Mouse (Mus musculus): Measurements from ENCODE around the gene Myadm. TPM values are rescaled to one million over a fixed set of nuclear protein-coding genes. Genes with fewer than 3 reads are reported as not detected.
A peak's percentile ranks its signal among the peaks of the same experiment; 100 is the strongest.

Myadm gene
- polyA plus RNA-seq, 1 experiment from 2014 or later: 221 TPM

- peak overlapping the region; percentile 62 for H3K9ac ChIP-seq (ENCODE audit: low read depth, low read length)
- H3K9me3 ChIP-seq (replicated peaks; ENCODE audit: control insufficient read depth, low read length): no peaks in the 10 kb centered on the region
- no peak for ATAC-seq (replicated peaks; ENCODE audit: insufficient number of reproducible peaks, low FRiP score, low TSS enrichment)
- peak overlapping the region; percentile 45 for H3K4me3 ChIP-seq (ENCODE audit: low read depth, low read length)
- WGBS (ENCODE audit: insufficient replicate concordance): 2% methylated on average over 16 of the region's 16 CpGs
- H3K4me1 ChIP-seq (ENCODE audit: control insufficient read depth, insufficient read depth, low read length): peaks cover 16% of the 10 kb centered on the region
- peak overlapping the region; percentile 87 for H3K4me2 ChIP-seq
- no peak overlapping the region for H3K27ac ChIP-seq (ENCODE audit: low read depth, low read length)
- 0 out of 2 replicates have a peak, but pooled peaks cover 8% of the 10 kb centered on the region for H3K36me3 ChIP-seq (ENCODE audit: control insufficient read depth, insufficient read depth, low read length)
- H3K27me3 ChIP-seq (ENCODE audit: control insufficient read depth, insufficient read depth, low read length): peaks cover 39% of the 10 kb centered on the region
These were observed 13.8 kb downstream of the Myadm start for GRCm38 (mm10) chr7:3302556-3303275.

GRCm38 (mm10) chr7:3303276-3303781 lies 14.4 kb downstream of the Myadm start:
- H3K9me3 ChIP-seq (replicated peaks; ENCODE audit: control insufficient read depth, low read length): no peaks in the 10 kb centered on the region
- peak; percentile 29; the same call in 1 of the 2 replicates for ATAC-seq (replicated peaks; ENCODE audit: insufficient number of reproducible peaks, low FRiP score, low TSS enrichment)
- 0 out of 2 replicates have a peak, but pooled peaks cover 8% of the 10 kb centered on the region for H3K36me3 ChIP-seq (ENCODE audit: control insufficient read depth, insufficient read depth, low read length)
- peak overlapping the region; percentile 54; the same call in 1 of the 2 replicates for H3K9ac ChIP-seq (ENCODE audit: low read depth, low read length)
- peaks cover 39% of the 10 kb centered on the region for H3K27me3 ChIP-seq (ENCODE audit: control insufficient read depth, insufficient read depth, low read length)
- 1% methylated on average over 29 of the region's 29 CpGs for WGBS (ENCODE audit: insufficient replicate concordance)
- peak overlapping the region; percentile 87 for H3K4me2 ChIP-seq
- peak overlapping the region; percentile 45 for H3K4me3 ChIP-seq (ENCODE audit: low read depth, low read length)
- H3K4me1 ChIP-seq (ENCODE audit: control insufficient read depth, insufficient read depth, low read length): peaks cover 9% of the 10 kb centered on the region
- no peak overlapping the region for H3K27ac ChIP-seq (ENCODE audit: low read depth, low read length)

GRCm38 (mm10) chr7:3303789-3304188 lies 14.9 kb downstream of the Myadm start:
- Histone ChIP-seq H3K4me3 (ENCODE audit: low read depth, low read length) (peak overlapping the region; percentile 45), H3K27me3 (ENCODE audit: control insufficient read depth, insufficient read depth, low read length) (peaks cover 39% of the 10 kb centered on the region), H3K9me3 (replicated peaks; ENCODE audit: control insufficient read depth, low read length) (no peaks in the 10 kb centered on the region), H3K36me3 (ENCODE audit: control insufficient read depth, insufficient read depth, low read length) (0 out of 2 replicates have a peak, but pooled peaks cover 5% of the 10 kb centered on the region), H3K4me1 (ENCODE audit: control insufficient read depth, insufficient read depth, low read length) (peaks cover 5% of the 10 kb centered on the region), H3K27ac (ENCODE audit: low read depth, low read length) (no peak overlapping the region), H3K4me2 (peak overlapping the region; percentile 87), H3K9ac (ENCODE audit: low read depth, low read length) (peak overlapping the region; percentile 54; the same call in 1 of the 2 replicates)
- no peak; the same call in 1 of the 2 replicates for ATAC-seq (replicated peaks; ENCODE audit: insufficient number of reproducible peaks, low FRiP score, low TSS enrichment)
- WGBS (ENCODE audit: insufficient replicate concordance): 4% methylated on average over 12 of the region's 12 CpGs

GRCm38 (mm10) chr7:3304298-3304697 lies 15.4 kb downstream of the Myadm start:
- H3K9ac ChIP-seq (ENCODE audit: low read depth, low read length): no peak overlapping the region
- peaks cover 3% of the 10 kb centered on the region; the same call in 1 of the 2 replicates for H3K4me1 ChIP-seq (ENCODE audit: control insufficient read depth, insufficient read depth, low read length)
- ATAC-seq (replicated peaks; ENCODE audit: insufficient number of reproducible peaks, low FRiP score, low TSS enrichment): no peak
- peaks cover 39% of the 10 kb centered on the region for H3K27me3 ChIP-seq (ENCODE audit: control insufficient read depth, insufficient read depth, low read length)
- peak overlapping the region; percentile 87; the same call in 1 of the 2 replicates for H3K4me2 ChIP-seq
- H3K4me3 ChIP-seq (ENCODE audit: low read depth, low read length): no peak overlapping the region
- no peaks in the 10 kb centered on the region for H3K9me3 ChIP-seq (replicated peaks; ENCODE audit: control insufficient read depth, low read length)
- H3K27ac ChIP-seq (ENCODE audit: low read depth, low read length): no peak overlapping the region
- whole genome bisulfite sequencing (ENCODE audit: insufficient replicate concordance): 6% methylated on average over 10 of the region's 10 CpGs
- H3K36me3 ChIP-seq (ENCODE audit: control insufficient read depth, insufficient read depth, low read length): 0 out of 2 replicates have a peak, but pooled peaks cover 4% of the 10 kb centered on the region

- Histone ChIP-seq H3K4me3 (ENCODE audit: low read depth, low read length) (no peak overlapping the region), H3K4me1 (ENCODE audit: control insufficient read depth, insufficient read depth, low read length) (peaks cover 3% of the 10 kb centered on the region; the same call in 1 of the 2 replicates), H3K9ac (ENCODE audit: low read depth, low read length) (no peak overlapping the region), H3K4me2 (no peak overlapping the region), H3K36me3 (ENCODE audit: control insufficient read depth, insufficient read depth, low read length) (no peaks in the 10 kb centered on the region), H3K27me3 (ENCODE audit: control insufficient read depth, insufficient read depth, low read length) (peaks cover 39% of the 10 kb centered on the region), H3K27ac (ENCODE audit: low read depth, low read length) (no peak overlapping the region), H3K9me3 (replicated peaks; ENCODE audit: control insufficient read depth, low read length) (peaks cover 4% of the 10 kb centered on the region; the same call in 1 of the 2 replicates)
- 67% methylated on average over 3 of the region's 3 CpGs for WGBS (ENCODE audit: insufficient replicate concordance)
- no peak for ATAC-seq (replicated peaks; ENCODE audit: insufficient number of reproducible peaks, low FRiP score, low TSS enrichment)
These were observed 17.5 kb downstream of the Myadm start for GRCm38 (mm10) chr7:3306400-3306799.

GRCm38 (mm10) chr7:3308646-3309045 lies 19.8 kb downstream of the Myadm start:
- no peak overlapping the region for H3K4me3 ChIP-seq (ENCODE audit: low read depth, low read length)
- no peak overlapping the region for H3K27ac ChIP-seq (ENCODE audit: low read depth, low read length)
- H3K9ac ChIP-seq (ENCODE audit: low read depth, low read length): no peak overlapping the region
- H3K4me2 ChIP-seq: no peak overlapping the region
- peaks cover 4% of the 10 kb centered on the region; the same call in 1 of the 2 replicates for H3K9me3 ChIP-seq (replicated peaks; ENCODE audit: control insufficient read depth, low read length)
- no peak for ATAC-seq (replicated peaks; ENCODE audit: insufficient number of reproducible peaks, low FRiP score, low TSS enrichment)
- no peaks in the 10 kb centered on the region; the same call in 1 of the 2 replicates for H3K4me1 ChIP-seq (ENCODE audit: control insufficient read depth, insufficient read depth, low read length)
- H3K27me3 ChIP-seq (ENCODE audit: control insufficient read depth, insufficient read depth, low read length): peaks cover 28% of the 10 kb centered on the region
- 77% methylated on average over 4 of the region's 4 CpGs for WGBS (ENCODE audit: insufficient replicate concordance)
- no peaks in the 10 kb centered on the region for H3K36me3 ChIP-seq (ENCODE audit: control insufficient read depth, insufficient read depth, low read length)

- 91% methylated on average over 7 of the region's 7 CpGs for WGBS (ENCODE audit: insufficient replicate concordance)
- Histone ChIP-seq H3K36me3 (ENCODE audit: control insufficient read depth, insufficient read depth, low read length) (no peaks in the 10 kb centered on the region), H3K4me1 (ENCODE audit: control insufficient read depth, insufficient read depth, low read length) (no peaks in the 10 kb centered on the region), H3K27me3 (ENCODE audit: control insufficient read depth, insufficient read depth, low read length) (peaks cover 12% of the 10 kb centered on the region), H3K4me2 (no peak overlapping the region), H3K4me3 (ENCODE audit: low read depth, low read length) (no peak overlapping the region), H3K9ac (ENCODE audit: low read depth, low read length) (no peak overlapping the region), H3K9me3 (replicated peaks; ENCODE audit: control insufficient read depth, low read length) (peaks cover 4% of the 10 kb centered on the region; the same call in 1 of the 2 replicates), H3K27ac (ENCODE audit: low read depth, low read length) (no peak overlapping the region)
- ATAC-seq (replicated peaks; ENCODE audit: insufficient number of reproducible peaks, low FRiP score, low TSS enrichment): no peak
These were observed 21.4 kb downstream of the Myadm start for GRCm38 (mm10) chr7:3310233-3310632.

- Histone ChIP-seq H3K9me3 (replicated peaks; ENCODE audit: control insufficient read depth, low read length) (peaks cover 4% of the 10 kb centered on the region; the same call in 1 of the 2 replicates), H3K4me3 (ENCODE audit: low read depth, low read length) (no peak overlapping the region), H3K27me3 (ENCODE audit: control insufficient read depth, insufficient read depth, low read length) (no peaks in the 10 kb centered on the region), H3K27ac (ENCODE audit: low read depth, low read length) (no peak overlapping the region), H3K36me3 (ENCODE audit: control insufficient read depth, insufficient read depth, low read length) (no peaks in the 10 kb centered on the region), H3K9ac (ENCODE audit: low read depth, low read length) (no peak overlapping the region), H3K4me1 (ENCODE audit: control insufficient read depth, insufficient read depth, low read length) (no peaks in the 10 kb centered on the region; the same call in 1 of the 2 replicates), H3K4me2 (no peak overlapping the region)
- ATAC-seq (replicated peaks; ENCODE audit: insufficient number of reproducible peaks, low FRiP score, low TSS enrichment): no peak
- WGBS (ENCODE audit: insufficient replicate concordance): 77% methylated on average over 8 of the region's 8 CpGs
These were observed 24.7 kb downstream of the Myadm start for GRCm38 (mm10) chr7:3313571-3313970.

Data from heart, embryonic 11.5 days (tissue).